Mouse (Mus musculus): ENCODE measurements at regions not wholly inside any gene's neighbourhood (a gene's known extent, or its start where the extent isn't known, plus 50 kb on each side); places are given as distances from the start of the nearest gene placed in this dataset.

GRCm38 (mm10) chr3:143710805-143711469 lies 494.1 kb downstream of the Lmo4 start:
- Histone ChIP-seq H3K9ac (ENCODE audit: low read depth, low read length) (no peak overlapping the region), H3K36me3 (ENCODE audit: control insufficient read depth, insufficient read depth, low read length) (no peaks in the 10 kb centered on the region), H3K27ac (replicated peaks; ENCODE audit: insufficient read depth, low read depth, low read length) (no peak overlapping the region), H3K4me3 (ENCODE audit: insufficient read depth, low read depth, low read length) (no peak overlapping the region), H3K79me2 (ENCODE audit: control insufficient read depth, insufficient read depth, low read length) (no peaks in the 10 kb centered on the region), H3K4me1 (ENCODE audit: control insufficient read depth, insufficient read depth, low read length) (no peaks in the 10 kb centered on the region), H3K27me3 (ENCODE audit: control insufficient read depth, insufficient read depth, low read length) (no peaks in the 10 kb centered on the region)
- WGBS: 61% methylated on average over 16 of the region's 16 CpGs
- TF ChIP-seq POLR2A (IDR thresholded peaks at IDR 0.05; ENCODE audit: extremely low read depth, insufficient read depth, low read length): no peak
- no peak for TF ChIP-seq CTCF (IDR thresholded peaks at IDR 0.05; ENCODE audit: low read depth, low read length)
- DNase-seq (ENCODE audit: extremely low read depth, low read depth, low spot score): no peak

- no peaks in the 10 kb centered on the region for H3K36me3 ChIP-seq (ENCODE audit: control insufficient read depth, insufficient read depth, low read length)
These were observed 498.3 kb downstream of the Lmo4 start for GRCm38 (mm10) chr3:143706679-143707078.

DNA sequence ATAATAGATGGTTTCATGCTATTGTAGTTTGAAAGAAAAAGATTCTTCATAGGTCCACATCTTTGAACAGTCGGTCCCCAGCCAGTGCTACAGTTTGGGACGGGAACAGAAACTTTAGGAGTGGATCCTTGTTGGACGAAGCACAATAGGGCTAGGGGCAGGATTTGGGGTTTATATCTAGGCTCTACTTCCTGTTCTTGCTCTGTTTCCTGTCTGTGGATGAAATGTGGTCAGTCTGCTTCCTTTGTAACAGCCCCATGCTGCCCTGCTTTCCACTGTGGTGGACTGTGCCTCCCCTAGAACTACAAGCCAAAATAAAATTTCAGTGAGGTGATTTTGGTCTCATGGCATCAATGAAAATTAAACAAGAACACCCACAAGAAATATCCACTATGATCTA lies 510.2 kb downstream of the Lmo4 start:
- H3K4me1 ChIP-seq (ENCODE audit: control insufficient read depth, insufficient read depth, low read length): no peaks in the 10 kb centered on the region
- no peak overlapping the region for H3K27ac ChIP-seq (replicated peaks; ENCODE audit: insufficient read depth, low read depth, low read length)
- no peak for TF ChIP-seq POLR2A (IDR thresholded peaks at IDR 0.05; ENCODE audit: extremely low read depth, insufficient read depth, low read length)
- TF ChIP-seq CTCF (IDR thresholded peaks at IDR 0.05; ENCODE audit: low read depth, low read length): no peak
- WGBS: 70% methylated on average over 3 of the region's 3 CpGs
- H3K36me3 ChIP-seq (ENCODE audit: control insufficient read depth, insufficient read depth, low read length): no peaks in the 10 kb centered on the region
- H3K4me3 ChIP-seq (ENCODE audit: insufficient read depth, low read depth, low read length): no peak overlapping the region
- H3K79me2 ChIP-seq (ENCODE audit: control insufficient read depth, insufficient read depth, low read length): no peaks in the 10 kb centered on the region
- no peak for DNase-seq (ENCODE audit: extremely low read depth, low read depth, low spot score)
- no peak overlapping the region for H3K9ac ChIP-seq (ENCODE audit: low read depth, low read length)
- H3K27me3 ChIP-seq (ENCODE audit: control insufficient read depth, insufficient read depth, low read length): no peaks in the 10 kb centered on the region

More at GRCm38 (mm10) chr3:143706679-143707078, 498.3 kb downstream of the Lmo4 start:
- WGBS: 84% methylated on average over 1 of the region's 1 CpGs
- Histone ChIP-seq H3K27me3 (ENCODE audit: control insufficient read depth, insufficient read depth, low read length) (no peaks in the 10 kb centered on the region), H3K4me1 (ENCODE audit: control insufficient read depth, insufficient read depth, low read length) (no peaks in the 10 kb centered on the region), H3K79me2 (ENCODE audit: control insufficient read depth, insufficient read depth, low read length) (no peaks in the 10 kb centered on the region), H3K27ac (replicated peaks; ENCODE audit: insufficient read depth, low read depth, low read length) (no peak overlapping the region), H3K4me3 (ENCODE audit: insufficient read depth, low read depth, low read length) (no peak overlapping the region), H3K9ac (ENCODE audit: low read depth, low read length) (no peak overlapping the region)
- no peak for DNase-seq (ENCODE audit: extremely low read depth, low read depth, low spot score)
- no peak for TF ChIP-seq CTCF (IDR thresholded peaks at IDR 0.05; ENCODE audit: low read depth, low read length)
- TF ChIP-seq POLR2A (IDR thresholded peaks at IDR 0.05; ENCODE audit: extremely low read depth, insufficient read depth, low read length): no peak

- no peak overlapping the region for H3K27ac ChIP-seq (replicated peaks; ENCODE audit: insufficient read depth, low read depth, low read length)
- TF ChIP-seq CTCF (IDR thresholded peaks at IDR 0.05; ENCODE audit: low read depth, low read length) (no peak), POLR2A (IDR thresholded peaks at IDR 0.05; ENCODE audit: extremely low read depth, insufficient read depth, low read length) (no peak)
These were observed 519.3 kb downstream of the Lmo4 start for GRCm38 (mm10) chr3:143685742-143686141.

GRCm38 (mm10) chr3:143678186-143678585 lies 526.8 kb downstream of the Lmo4 start:
- H3K4me3 ChIP-seq (ENCODE audit: insufficient read depth, low read depth, low read length): no peak overlapping the region
- WGBS: 90% methylated on average over 3 of the region's 3 CpGs
- no peak for DNase-seq (ENCODE audit: extremely low read depth, low read depth, low spot score)
- TF ChIP-seq POLR2A (IDR thresholded peaks at IDR 0.05; ENCODE audit: extremely low read depth, insufficient read depth, low read length): no peak
- no peak for TF ChIP-seq CTCF (IDR thresholded peaks at IDR 0.05; ENCODE audit: low read depth, low read length)
- H3K9ac ChIP-seq (ENCODE audit: low read depth, low read length): no peak overlapping the region
- no peaks in the 10 kb centered on the region for H3K79me2 ChIP-seq (ENCODE audit: control insufficient read depth, insufficient read depth, low read length)
- H3K4me1 ChIP-seq (ENCODE audit: control insufficient read depth, insufficient read depth, low read length): no peaks in the 10 kb centered on the region
- H3K27me3 ChIP-seq (ENCODE audit: control insufficient read depth, insufficient read depth, low read length): no peaks in the 10 kb centered on the region
- no peak overlapping the region for H3K27ac ChIP-seq (replicated peaks; ENCODE audit: insufficient read depth, low read depth, low read length)
- no peaks in the 10 kb centered on the region for H3K36me3 ChIP-seq (ENCODE audit: control insufficient read depth, insufficient read depth, low read length)

More at GRCm38 (mm10) chr3:143685742-143686141, 519.3 kb downstream of the Lmo4 start:
- Histone ChIP-seq H3K9ac (ENCODE audit: low read depth, low read length) (no peak overlapping the region), H3K27me3 (ENCODE audit: control insufficient read depth, insufficient read depth, low read length) (no peaks in the 10 kb centered on the region), H3K4me3 (ENCODE audit: insufficient read depth, low read depth, low read length) (no peak overlapping the region), H3K36me3 (ENCODE audit: control insufficient read depth, insufficient read depth, low read length) (no peaks in the 10 kb centered on the region), H3K79me2 (ENCODE audit: control insufficient read depth, insufficient read depth, low read length) (no peaks in the 10 kb centered on the region), H3K4me1 (ENCODE audit: control insufficient read depth, insufficient read depth, low read length) (no peaks in the 10 kb centered on the region)
- 61% methylated on average over 2 of the region's 2 CpGs for WGBS
- no peak for DNase-seq (ENCODE audit: extremely low read depth, low read depth, low spot score)

GRCm38 (mm10) chr3:143674855-143675254 lies 530.2 kb downstream of the Lmo4 start:
- Histone ChIP-seq H3K79me2 (ENCODE audit: control insufficient read depth, insufficient read depth, low read length) (no peaks in the 10 kb centered on the region), H3K4me1 (ENCODE audit: control insufficient read depth, insufficient read depth, low read length) (no peaks in the 10 kb centered on the region), H3K27ac (replicated peaks; ENCODE audit: insufficient read depth, low read depth, low read length) (no peak overlapping the region), H3K36me3 (ENCODE audit: control insufficient read depth, insufficient read depth, low read length) (no peaks in the 10 kb centered on the region), H3K27me3 (ENCODE audit: control insufficient read depth, insufficient read depth, low read length) (no peaks in the 10 kb centered on the region), H3K9ac (ENCODE audit: low read depth, low read length) (no peak overlapping the region), H3K4me3 (ENCODE audit: insufficient read depth, low read depth, low read length) (no peak overlapping the region)
- no peak for TF ChIP-seq CTCF (IDR thresholded peaks at IDR 0.05; ENCODE audit: low read depth, low read length)
- no peak for TF ChIP-seq POLR2A (IDR thresholded peaks at IDR 0.05; ENCODE audit: extremely low read depth, insufficient read depth, low read length)
- DNase-seq (ENCODE audit: extremely low read depth, low read depth, low spot score): no peak
- 86% methylated on average over 3 of the region's 3 CpGs for whole genome bisulfite sequencing

All from liver, adult 2 months (tissue).